In genomic region chr4:151985886-151986285, GRCm38 (mm10) we compare ENCODE assay signal across 13 mouse cellular contexts. TPM values are rescaled to one million over a fixed set of nuclear protein-coding genes. Genes with fewer than 3 reads are reported as not detected.
DNase-seq lines count a peak whose midpoint lies in the region; TF ChIP-seq lines count a peak whose summit lies in the region.
"Had no signal": no experiment of that assay in that cellular context is flagged by ENCODE, and none has a peak within 500 bp of the region (broad histone marks: within the 10 kb centered on the region; RNA-seq: fewer than 3 reads in every experiment).

No protein-coding gene starts in this region.

- no peaks in the 10 kb centered on the region for H3K27me3 ChIP-seq in limb, embryonic 10.5 days (ENCODE audit: low read depth, poor library complexity, severe bottlenecking)
- H3K27me3 ChIP-seq: embryonic facial prominence, embryonic 15.5 days had no signal

- peaks cover 57% of the 10 kb centered on the region for H3K4me1 ChIP-seq in limb, embryonic 10.5 days

- WGBS in limb, embryonic 10.5 days, result 32% methylated on average over 10 of the region's 10 CpGs

- peak overlapping the region; percentile 54 for H3K27ac ChIP-seq in gastrocnemius, adult 2 months
- 0 out of 2 replicates have a peak overlapping the region, but pooled peaks have one; percentile 21 for H3K27ac ChIP-seq in limb, embryonic 10.5 days
- H3K27ac ChIP-seq: embryonic facial prominence, embryonic 15.5 days; hindbrain, embryonic 14.5 days had no signal

- intact Hi-C loops in gastrocnemius, adult 2 months (cut with DNase I), result no loop called here
- intact Hi-C loops in gastrocnemius, postnatal 14 days (cut with DNase I; ENCODE audit: low total_unique reads), result no loop called here

- no peak for TF ChIP-seq CTCF in gastrocnemius, adult 2 months (IDR thresholded peaks at IDR 0.05)

- H3K36me3 ChIP-seq in limb, embryonic 10.5 days, result peaks cover 72% of the 10 kb centered on the region

- no peaks in the 10 kb centered on the region for H3K9me3 ChIP-seq in limb, embryonic 10.5 days (replicated peaks)
- H3K9me3 ChIP-seq: embryonic facial prominence, embryonic 15.5 days had no signal

- no peak overlapping the region for H3K4me3 ChIP-seq in gastrocnemius, adult 2 months
- no peak overlapping the region for H3K4me3 ChIP-seq in limb, embryonic 10.5 days
- H3K4me3 ChIP-seq: embryonic facial prominence, embryonic 15.5 days had no signal

- DNase-seq in gastrocnemius, adult 2 months, result peak; percentile 56
- DNase-seq in gastrocnemius, postnatal 14 days, result no peak
- DNase-seq in CD4-positive helper T cell, adult 2 months (ENCODE audit: low read depth, low spot score), result peak; percentile 83
- DNase-seq in cerebellum, adult 9-11 months, result peak; percentile 83
- DNase-seq in limb, embryonic 10.5 days (ENCODE audit: low spot score), result no peak
- no peak for DNase-seq in MN1 (ENCODE audit: low spot score)
- DNase-seq in layer of hippocampus, postnatal 25 days (ENCODE audit: extremely low spot score in 1 of 2, low spot score in 1 of 2), result no peak
- DNase-seq in thymus, postnatal 0 days (ENCODE audit: low spot score), result no peak
- DNase-seq: gastrocnemius, postnatal 10 days; liver; right cerebral cortex, postnatal 25 days had no signal

RNA-seq across cellular contexts. Expression of gene Thap3, which starts 2.9 kb away (rescaled TPM):
- total RNA-seq in gastrocnemius, adult 2 months (2021), result 10 to 100 TPM; 31.1 to 32.5 TPM
- total RNA-seq in gastrocnemius, postnatal 14 days (2021), result 10 to 100 TPM; 28.0 to 32.2 TPM
- polyA plus RNA-seq in limb, embryonic 10.5 days (2016; fragmentation: Nextera tagmentation; extraction: Ambion mirVana), result 36.0 and 43.1 TPM in 2 replicates
- total RNA-seq in layer of hippocampus, postnatal 25 days (2021), result 10 to 100 TPM; 24.3 to 25.5 TPM
- polyA plus RNA-seq in thymus, postnatal 0 days (2015; fragmentation: Nextera tagmentation; extraction: Ambion mirVana), result 30.7 and 41.4 TPM in 2 replicates

RNA-seq across cellular contexts. Expression of gene Phf13, which starts 10.2 kb away (rescaled TPM):
- total RNA-seq in gastrocnemius, adult 2 months (2021), result 1 to 10 TPM; 4.5 to 4.6 TPM
- total RNA-seq in gastrocnemius, postnatal 14 days (2021), result 1 to 10 TPM; 4.1 to 4.4 TPM
- polyA plus RNA-seq in limb, embryonic 10.5 days (2016; fragmentation: Nextera tagmentation; extraction: Ambion mirVana), result 26.9 and 33.4 TPM in 2 replicates
- total RNA-seq in layer of hippocampus, postnatal 25 days (2021), result 10 to 100 TPM; 11.7 to 12.5 TPM
- 10.0 and 11.3 TPM in 2 replicates for polyA plus RNA-seq in thymus, postnatal 0 days (2015; fragmentation: Nextera tagmentation; extraction: Ambion mirVana)

RNA-seq across cellular contexts. Expression of gene Klhl21, which starts 22.7 kb away (rescaled TPM):
- total RNA-seq in gastrocnemius, adult 2 months (2021), result 100 to 1,000 TPM in 1 of 2 experiments, 10 to 100 TPM in 1; 92.5 to 125 TPM
- total RNA-seq in gastrocnemius, postnatal 14 days (2021), result 10 to 100 TPM; 26.9 to 31.8 TPM
- 9.7 and 10.6 TPM in 2 replicates for polyA plus RNA-seq in limb, embryonic 10.5 days (2016; fragmentation: Nextera tagmentation; extraction: Ambion mirVana)
- 10 to 100 TPM; 19.1 to 20.7 TPM for total RNA-seq in layer of hippocampus, postnatal 25 days (2021)
- 8.9 and 10.2 TPM in 2 replicates for polyA plus RNA-seq in thymus, postnatal 0 days (2015; fragmentation: Nextera tagmentation; extraction: Ambion mirVana)

RNA-seq across cellular contexts. Expression of gene Zbtb48, which starts 41.6 kb away (rescaled TPM):
- 1 to 10 TPM; 2.4 to 3.3 TPM for total RNA-seq in gastrocnemius, adult 2 months (2021)
- total RNA-seq in gastrocnemius, postnatal 14 days (2021), result 1 to 10 TPM; 1.8 to 3.3 TPM
- polyA plus RNA-seq in limb, embryonic 10.5 days (2016; fragmentation: Nextera tagmentation; extraction: Ambion mirVana), result 24.5 and 26.5 TPM in 2 replicates
- total RNA-seq in layer of hippocampus, postnatal 25 days (2021), result 10 to 100 TPM; 11.0 to 15.8 TPM
- polyA plus RNA-seq in thymus, postnatal 0 days (2015; fragmentation: Nextera tagmentation; extraction: Ambion mirVana), result 18.4 and 18.9 TPM in 2 replicates

RNA-seq across cellular contexts. Expression of gene Dnajc11, which starts 52.4 kb away (rescaled TPM):
- total RNA-seq in gastrocnemius, adult 2 months (2021), result 10 to 100 TPM; 52.8 to 70.8 TPM
- 10 to 100 TPM; 66.1 to 75.2 TPM for total RNA-seq in gastrocnemius, postnatal 14 days (2021)
- polyA plus RNA-seq in limb, embryonic 10.5 days (2016; fragmentation: Nextera tagmentation; extraction: Ambion mirVana), result 121 TPM in 2 replicates
- total RNA-seq in layer of hippocampus, postnatal 25 days (2021), result 10 to 100 TPM; 62.7 to 69.7 TPM
- polyA plus RNA-seq in thymus, postnatal 0 days (2015; fragmentation: Nextera tagmentation; extraction: Ambion mirVana), result 47.2 and 48.3 TPM in 2 replicates

Comparison
In these comparisons a context has a peak if more than half of its experiments do, and no peak if none do; other contexts are left out.
1. DNase-seq: peak in gastrocnemius, adult 2 months (single experiment), CD4-positive helper T cell, adult 2 months (single experiment) and cerebellum, adult 9-11 months (single experiment); none in gastrocnemius, postnatal 14 days (single experiment), limb, embryonic 10.5 days (single experiment), MN1 (single experiment), layer of hippocampus, postnatal 25 days (0 of 2) and thymus, postnatal 0 days (single experiment).